Mouse (Mus musculus) embryonic facial prominence, embryonic 15.5 days (tissue): Measurements from ENCODE around the gene Tmem232. TPM values are rescaled to one million over a fixed set of nuclear protein-coding genes. Genes with fewer than 3 reads are reported as not detected.
A peak's percentile ranks its signal among the peaks of the same experiment; 100 is the strongest.

Experiments used
- ATAC-seq: fragments of 200-750 bp; cut with Nextera tagmentation; 2 replicates; pipeline ENCODE4 v1.8.0; 2017; ENCODE audit warnings: low read depth, moderate TSS enrichment; ENCODE audit not compliant: insufficient number of reproducible peaks, low FRiP score, low TSS enrichment
- H3K27ac ChIP-seq: fragments of 300-500 bp; sonication (generic); replicated peaks from 2 replicates; pipeline ENCODE4 v1.5.1; 2015; ENCODE audit warnings: mild to moderate bottlenecking, inconsistent platforms
- H3K27me3 ChIP-seq: fragments of 300-500 bp; sonication (generic); 2 replicates; pipeline ENCODE4 v1.6.1; 2015; ENCODE audit warnings: inconsistent platforms
- H3K36me3 ChIP-seq: fragments of 300-500 bp; sonication (generic); 2 replicates; pipeline ENCODE4 v1.6.1; 2015; ENCODE audit warnings: mild to moderate bottlenecking, inconsistent platforms
- H3K4me1 ChIP-seq: fragments of 300-500 bp; sonication (generic); 2 replicates; pipeline ENCODE4 v1.6.1; 2015; ENCODE audit warnings: inconsistent platforms
- H3K4me2 ChIP-seq: fragments of 300-500 bp; sonication (generic); replicated peaks from 2 replicates; pipeline ENCODE4 v1.6.1; 2015; ENCODE audit warnings: mild to moderate bottlenecking, inconsistent platforms
- H3K4me3 ChIP-seq: fragments of 300-500 bp; sonication (generic); replicated peaks from 2 replicates; pipeline ENCODE4 v1.5.1; 2015; ENCODE audit warnings: mild to moderate bottlenecking, inconsistent platforms
- H3K9ac ChIP-seq: fragments of 300-500 bp; sonication (generic); 2 replicates; pipeline ENCODE4 v1.6.1; 2015; ENCODE audit warnings: inconsistent platforms
- H3K9me3 ChIP-seq: fragments of 300-500 bp; sonication (generic); replicated peaks from 2 replicates; pipeline ENCODE4 v1.6.1; 2016; ENCODE audit warnings: inconsistent platforms
- WGBS: fragments of 180-500 bp; shearing (Covaris S2); methylation state at CpG from one replicate; pipeline ENCODE4 v1.1.7; 2015; 5-methylcytosine and 5-hydroxymethylcytosine counted together
- polyA plus RNA-seq: library from polyadenylated mRNA; unstranded; fragments of >200 nt; fragmentation: Nextera tagmentation; extraction: Ambion mirVana; gene quantifications from 2 replicates; pipeline ENCODE4 v1.2.1, GENCODE M21; 2015

Tmem232 gene
- 2.0 and 2.8 TPM in 2 replicates for polyA plus RNA-seq

GRCm38 (mm10) chr17:65540441-65541272, at the start of gene Tmem232:
TSS of gene Tmem232 (minus strand) at chr17:65540782.
- ATAC-seq: peak; percentile 65; the same call in 1 of the 2 replicates
- 12% methylated on average over 26 of the region's 26 CpGs for WGBS

GRCm38 (mm10) chr17:65586892-65587291, 46.3 kb upstream of the Tmem232 start:
- no peak overlapping the region for H3K27ac ChIP-seq
- H3K4me3 ChIP-seq: no peak overlapping the region
- no peak overlapping the region for H3K4me2 ChIP-seq
- H3K9ac ChIP-seq: no peak overlapping the region
- 83% methylated on average over 3 of the region's 3 CpGs for WGBS
- ATAC-seq: no peak
- no peaks in the 10 kb centered on the region for H3K27me3 ChIP-seq
- H3K9me3 ChIP-seq: no peaks in the 10 kb centered on the region
- H3K36me3 ChIP-seq: peaks cover 19% of the 10 kb centered on the region
- no peaks in the 10 kb centered on the region for H3K4me1 ChIP-seq

More at GRCm38 (mm10) chr17:65540441-65541272, at the start of gene Tmem232:
- H3K27ac ChIP-seq: no peak within 1 kb of the TSS
- no peaks in the 10 kb centered on the region for H3K27me3 ChIP-seq
- H3K4me2 ChIP-seq: peak within 1 kb of the TSS; percentile 50
- no peak within 1 kb of the TSS for H3K9ac ChIP-seq
- H3K9me3 ChIP-seq: no peaks in the 10 kb centered on the region
- H3K36me3 ChIP-seq: no peaks in the 10 kb centered on the region
- no peaks in the 10 kb centered on the region for H3K4me1 ChIP-seq
- peak within 1 kb of the TSS; percentile 38 for H3K4me3 ChIP-seq

- H3K4me1 ChIP-seq: no peaks in the 10 kb centered on the region
- 93% methylated on average over 5 of the region's 5 CpGs for WGBS
- no peak for ATAC-seq
- H3K4me3 ChIP-seq: no peak overlapping the region
- no peak overlapping the region for H3K9ac ChIP-seq
- H3K9me3 ChIP-seq: no peaks in the 10 kb centered on the region
- no peaks in the 10 kb centered on the region for H3K27me3 ChIP-seq
- no peak overlapping the region for H3K4me2 ChIP-seq
- H3K36me3 ChIP-seq: peaks cover 26% of the 10 kb centered on the region
- no peak overlapping the region for H3K27ac ChIP-seq
Observed at GRCm38 (mm10) chr17:65581440-65581839, 40.9 kb upstream of the Tmem232 start.

GRCm38 (mm10) chr17:65579766-65580165, 39.2 kb upstream of the Tmem232 start:
- H3K9me3 ChIP-seq: no peaks in the 10 kb centered on the region
- H3K9ac ChIP-seq: no peak overlapping the region
- 95% methylated on average over 7 of the region's 7 CpGs for WGBS
- no peak overlapping the region for H3K4me2 ChIP-seq
- peaks cover 26% of the 10 kb centered on the region for H3K36me3 ChIP-seq
- H3K27ac ChIP-seq: no peak overlapping the region
- H3K27me3 ChIP-seq: no peaks in the 10 kb centered on the region
- no peaks in the 10 kb centered on the region for H3K4me1 ChIP-seq
- no peak overlapping the region for H3K4me3 ChIP-seq
- no peak for ATAC-seq

GRCm38 (mm10) chr17:65575339-65575738, 34.8 kb upstream of the Tmem232 start:
- no peak for ATAC-seq
- Histone ChIP-seq H3K9ac (no peak overlapping the region), H3K27me3 (no peaks in the 10 kb centered on the region), H3K4me3 (no peak overlapping the region), H3K4me1 (no peaks in the 10 kb centered on the region), H3K4me2 (no peak overlapping the region), H3K36me3 (peaks cover 11% of the 10 kb centered on the region), H3K27ac (no peak overlapping the region), H3K9me3 (no peaks in the 10 kb centered on the region)
- 73% methylated on average over 1 of the region's 1 CpGs for WGBS

GRCm38 (mm10) chr17:65574850-65575249, 34.3 kb upstream of the Tmem232 start:
- no peak for ATAC-seq
- 70% methylated on average over 8 of the region's 8 CpGs for WGBS
- Histone ChIP-seq H3K27me3 (no peaks in the 10 kb centered on the region), H3K4me3 (no peak overlapping the region), H3K36me3 (peaks cover 8% of the 10 kb centered on the region; the same call in 1 of the 2 replicates), H3K4me1 (no peaks in the 10 kb centered on the region), H3K9me3 (no peaks in the 10 kb centered on the region), H3K4me2 (no peak overlapping the region), H3K27ac (no peak overlapping the region), H3K9ac (no peak overlapping the region)

GRCm38 (mm10) chr17:65571866-65572265, 31.3 kb upstream of the Tmem232 start:
- Histone ChIP-seq H3K36me3 (no peaks in the 10 kb centered on the region), H3K27ac (no peak overlapping the region), H3K4me1 (no peaks in the 10 kb centered on the region), H3K9ac (no peak overlapping the region), H3K27me3 (no peaks in the 10 kb centered on the region), H3K4me2 (no peak overlapping the region), H3K4me3 (no peak overlapping the region), H3K9me3 (no peaks in the 10 kb centered on the region)
- WGBS: 81% methylated on average over 9 of the region's 9 CpGs
- ATAC-seq: no peak

- no peak overlapping the region for H3K27ac ChIP-seq
- no peak for ATAC-seq
- H3K36me3 ChIP-seq: no peaks in the 10 kb centered on the region
- WGBS: 89% methylated on average over 8 of the region's 8 CpGs
- no peaks in the 10 kb centered on the region for H3K4me1 ChIP-seq
- H3K4me3 ChIP-seq: no peak overlapping the region
- H3K27me3 ChIP-seq: no peaks in the 10 kb centered on the region
- no peak overlapping the region for H3K9ac ChIP-seq
- no peaks in the 10 kb centered on the region for H3K9me3 ChIP-seq
- no peak overlapping the region for H3K4me2 ChIP-seq
Observed at GRCm38 (mm10) chr17:65571466-65571865, 30.9 kb upstream of the Tmem232 start.

- no peaks in the 10 kb centered on the region for H3K9me3 ChIP-seq
- no peaks in the 10 kb centered on the region for H3K27me3 ChIP-seq
- H3K4me1 ChIP-seq: peaks cover 3% of the 10 kb centered on the region; the same call in 1 of the 2 replicates
- H3K4me2 ChIP-seq: no peak overlapping the region
- H3K27ac ChIP-seq: no peak overlapping the region
- no peak overlapping the region for H3K4me3 ChIP-seq
- no peak for ATAC-seq
- H3K36me3 ChIP-seq: no peaks in the 10 kb centered on the region
- WGBS: 68% methylated on average over 5 of the region's 5 CpGs
- no peak overlapping the region for H3K9ac ChIP-seq
Observed at GRCm38 (mm10) chr17:65564189-65564588, 23.6 kb upstream of the Tmem232 start.

GRCm38 (mm10) chr17:65563345-65563744, 22.8 kb upstream of the Tmem232 start:
- WGBS: 54% methylated on average over 6 of the region's 6 CpGs
- Histone ChIP-seq H3K9ac (no peak overlapping the region), H3K4me2 (no peak overlapping the region), H3K36me3 (no peaks in the 10 kb centered on the region), H3K27ac (no peak overlapping the region), H3K4me1 (peaks cover 3% of the 10 kb centered on the region; the same call in 1 of the 2 replicates), H3K27me3 (no peaks in the 10 kb centered on the region), H3K9me3 (no peaks in the 10 kb centered on the region), H3K4me3 (no peak overlapping the region)
- no peak for ATAC-seq

- H3K4me3 ChIP-seq: no peak overlapping the region
- H3K4me1 ChIP-seq: peaks cover 3% of the 10 kb centered on the region; the same call in 1 of the 2 replicates
- WGBS: under 1% methylated on average over 5 of the region's 5 CpGs
- H3K9ac ChIP-seq: no peak overlapping the region
- no peaks in the 10 kb centered on the region for H3K27me3 ChIP-seq
- H3K9me3 ChIP-seq: no peaks in the 10 kb centered on the region
- H3K27ac ChIP-seq: no peak overlapping the region
- H3K36me3 ChIP-seq: no peaks in the 10 kb centered on the region
- ATAC-seq: no peak
- H3K4me2 ChIP-seq: no peak overlapping the region
Observed at GRCm38 (mm10) chr17:65562761-65563160, 22.2 kb upstream of the Tmem232 start.
